Mouse (Mus musculus): Measurements from ENCODE around the gene Ackr4. TPM values are rescaled to one million over a fixed set of nuclear protein-coding genes. Genes with fewer than 3 reads are reported as not detected.

Ackr4 gene
- polyA plus RNA-seq, 1 experiment from 2014 or later: 0.26 TPM

GRCm38 (mm10) chr9:104144314-104144996 lies 17.7 kb upstream of the Ackr4 start:
- no peak overlapping the region for H3K27ac ChIP-seq
- no peaks in the 10 kb centered on the region for H3K4me1 ChIP-seq (replicated peaks)
- H3K4me3 ChIP-seq: no peak overlapping the region
- 84% methylated on average over 8 of the region's 8 CpGs for WGBS
- no peak for DNase-seq (ENCODE audit: low spot score)
- no peaks in the 10 kb centered on the region for H3K27me3 ChIP-seq (ENCODE audit: insufficient read depth, poor library complexity, severe bottlenecking)
- no peaks in the 10 kb centered on the region for H3K9me3 ChIP-seq
- H3K36me3 ChIP-seq: 0 out of 2 replicates have a peak, but pooled peaks cover 6% of the 10 kb centered on the region

- no peak for DNase-seq (ENCODE audit: low spot score)
- H3K27me3 ChIP-seq (ENCODE audit: insufficient read depth, poor library complexity, severe bottlenecking): no peaks in the 10 kb centered on the region
- no peak overlapping the region for H3K27ac ChIP-seq
- H3K4me3 ChIP-seq: no peak overlapping the region
- H3K9me3 ChIP-seq: no peaks in the 10 kb centered on the region
- no peaks in the 10 kb centered on the region for H3K36me3 ChIP-seq
- no peaks in the 10 kb centered on the region for H3K4me1 ChIP-seq (replicated peaks)
- WGBS: 88% methylated on average over 14 of the region's 14 CpGs
Observed at GRCm38 (mm10) chr9:104142805-104143204, 16.1 kb upstream of the Ackr4 start.

GRCm38 (mm10) chr9:104140351-104140750 lies 13.6 kb upstream of the Ackr4 start:
- Histone ChIP-seq H3K4me3 (no peak overlapping the region), H3K27ac (no peak overlapping the region), H3K27me3 (ENCODE audit: insufficient read depth, poor library complexity, severe bottlenecking) (no peaks in the 10 kb centered on the region), H3K36me3 (no peaks in the 10 kb centered on the region), H3K9me3 (no peaks in the 10 kb centered on the region), H3K4me1 (replicated peaks) (no peaks in the 10 kb centered on the region)
- no peak for DNase-seq (ENCODE audit: low spot score)
- 90% methylated on average over 6 of the region's 6 CpGs for WGBS

- Histone ChIP-seq H3K4me3 (no peak overlapping the region), H3K36me3 (no peaks in the 10 kb centered on the region), H3K4me1 (replicated peaks) (peaks cover 19% of the 10 kb centered on the region), H3K9me3 (no peaks in the 10 kb centered on the region), H3K27me3 (ENCODE audit: insufficient read depth, poor library complexity, severe bottlenecking) (no peaks in the 10 kb centered on the region), H3K27ac (no peak overlapping the region)
- no peak for DNase-seq (ENCODE audit: low spot score)
- 90% methylated on average over 9 of the region's 9 CpGs for WGBS
Observed at GRCm38 (mm10) chr9:104130141-104130755, 3.5 kb upstream of the Ackr4 start.

- H3K9me3 ChIP-seq: no peaks in the 10 kb centered on the region
- H3K4me1 ChIP-seq (replicated peaks): peaks cover 36% of the 10 kb centered on the region
- H3K27me3 ChIP-seq (ENCODE audit: insufficient read depth, poor library complexity, severe bottlenecking): no peaks in the 10 kb centered on the region
- H3K4me3 ChIP-seq: no peak overlapping the region
- 72% methylated on average over 2 of the region's 2 CpGs for WGBS
- DNase-seq (ENCODE audit: low spot score): no peak
- no peak overlapping the region for H3K27ac ChIP-seq
- no peaks in the 10 kb centered on the region for H3K36me3 ChIP-seq
Observed at GRCm38 (mm10) chr9:104128110-104128509, 1.4 kb upstream of the Ackr4 start.

- no peak overlapping the region for H3K27ac ChIP-seq
- 61% methylated on average over 5 of the region's 5 CpGs for WGBS
- no peaks in the 10 kb centered on the region for H3K27me3 ChIP-seq (ENCODE audit: insufficient read depth, poor library complexity, severe bottlenecking)
- H3K4me3 ChIP-seq: no peak overlapping the region
- H3K4me1 ChIP-seq (replicated peaks): peaks cover 39% of the 10 kb centered on the region
- no peaks in the 10 kb centered on the region for H3K9me3 ChIP-seq
- H3K36me3 ChIP-seq: no peaks in the 10 kb centered on the region
- DNase-seq (ENCODE audit: low spot score): no peak
Observed at GRCm38 (mm10) chr9:104123622-104124021, 3.1 kb downstream of the Ackr4 start.

- Histone ChIP-seq H3K27me3 (ENCODE audit: insufficient read depth, poor library complexity, severe bottlenecking) (no peaks in the 10 kb centered on the region), H3K36me3 (no peaks in the 10 kb centered on the region), H3K9me3 (no peaks in the 10 kb centered on the region), H3K27ac (peak overlapping the region; percentile 41; the same call in 1 of the 2 replicates), H3K4me3 (no peak overlapping the region), H3K4me1 (replicated peaks) (peaks cover 36% of the 10 kb centered on the region)
- 75% methylated on average over 5 of the region's 5 CpGs for WGBS
- DNase-seq (ENCODE audit: low spot score): no peak
Observed at GRCm38 (mm10) chr9:104123101-104123500, 3.6 kb downstream of the Ackr4 start.

- DNase-seq (ENCODE audit: low spot score): no peak
- Histone ChIP-seq H3K4me3 (no peak overlapping the region), H3K27ac (no peak overlapping the region), H3K36me3 (no peaks in the 10 kb centered on the region), H3K4me1 (replicated peaks) (no peaks in the 10 kb centered on the region), H3K9me3 (peaks cover 11% of the 10 kb centered on the region; the same call in 1 of the 2 replicates), H3K27me3 (ENCODE audit: insufficient read depth, poor library complexity, severe bottlenecking) (no peaks in the 10 kb centered on the region)
- WGBS: 93% methylated on average over 5 of the region's 5 CpGs
Observed at GRCm38 (mm10) chr9:104109151-104109550, 17.6 kb downstream of the Ackr4 start.

- Histone ChIP-seq H3K9me3 (peaks cover 11% of the 10 kb centered on the region; the same call in 1 of the 2 replicates), H3K4me3 (no peak overlapping the region), H3K27me3 (ENCODE audit: insufficient read depth, poor library complexity, severe bottlenecking) (no peaks in the 10 kb centered on the region), H3K4me1 (replicated peaks) (no peaks in the 10 kb centered on the region), H3K36me3 (no peaks in the 10 kb centered on the region), H3K27ac (no peak overlapping the region)
- no peak for DNase-seq (ENCODE audit: low spot score)
- 82% methylated on average over 2 of the region's 2 CpGs for WGBS
Observed at GRCm38 (mm10) chr9:104108571-104109143, 18.1 kb downstream of the Ackr4 start.

- Histone ChIP-seq H3K27ac (no peak overlapping the region), H3K36me3 (no peaks in the 10 kb centered on the region), H3K4me1 (replicated peaks) (no peaks in the 10 kb centered on the region), H3K4me3 (no peak overlapping the region), H3K27me3 (ENCODE audit: insufficient read depth, poor library complexity, severe bottlenecking) (no peaks in the 10 kb centered on the region), H3K9me3 (peaks cover 11% of the 10 kb centered on the region; the same call in 1 of the 2 replicates)
- WGBS: 81% methylated on average over 6 of the region's 6 CpGs
- DNase-seq (ENCODE audit: low spot score): no peak
Observed at GRCm38 (mm10) chr9:104107482-104107881, 19.3 kb downstream of the Ackr4 start.

GRCm38 (mm10) chr9:104106930-104107329 lies 19.8 kb downstream of the Ackr4 start:
- Histone ChIP-seq H3K9me3 (peaks cover 11% of the 10 kb centered on the region; the same call in 1 of the 2 replicates), H3K36me3 (no peaks in the 10 kb centered on the region), H3K4me1 (replicated peaks) (no peaks in the 10 kb centered on the region), H3K27ac (no peak overlapping the region), H3K4me3 (no peak overlapping the region), H3K27me3 (ENCODE audit: insufficient read depth, poor library complexity, severe bottlenecking) (no peaks in the 10 kb centered on the region)
- WGBS: 88% methylated on average over 9 of the region's 9 CpGs
- no peak for DNase-seq (ENCODE audit: low spot score)

- no peak overlapping the region for H3K27ac ChIP-seq
- no peaks in the 10 kb centered on the region for H3K27me3 ChIP-seq (ENCODE audit: insufficient read depth, poor library complexity, severe bottlenecking)
- no peak for DNase-seq (ENCODE audit: low spot score)
- H3K9me3 ChIP-seq: no peaks in the 10 kb centered on the region
- no peaks in the 10 kb centered on the region for H3K36me3 ChIP-seq
- no peak overlapping the region for H3K4me3 ChIP-seq
- WGBS: 82% methylated on average over 2 of the region's 2 CpGs
- no peaks in the 10 kb centered on the region for H3K4me1 ChIP-seq (replicated peaks)
Observed at GRCm38 (mm10) chr9:104104986-104105385, 21.7 kb downstream of the Ackr4 start.

- Histone ChIP-seq H3K27ac (no peak overlapping the region), H3K36me3 (no peaks in the 10 kb centered on the region), H3K27me3 (ENCODE audit: insufficient read depth, poor library complexity, severe bottlenecking) (no peaks in the 10 kb centered on the region), H3K4me3 (no peak overlapping the region), H3K4me1 (replicated peaks) (no peaks in the 10 kb centered on the region), H3K9me3 (no peaks in the 10 kb centered on the region)
- DNase-seq (ENCODE audit: low spot score): no peak
- WGBS: 27% methylated on average over 2 of the region's 2 CpGs
Observed at GRCm38 (mm10) chr9:104102901-104103300, 23.8 kb downstream of the Ackr4 start.

Data from hindbrain, embryonic 10.5 days (tissue).